Mouse (Mus musculus) lung, postnatal 0 days (tissue): Measurements from ENCODE around the gene Cadm4.

Experiments used
- CTCF ChIP-seq: IDR thresholded peaks from 2 replicates; pipeline ENCODE4 v1.5.1; 2016; ENCODE audit warnings: antibody characterized with exemption, mild to moderate bottlenecking
- EP300 ChIP-seq: IDR thresholded peaks from 2 replicates; pipeline ENCODE4 v1.6.1; 2016; ENCODE audit warnings: antibody characterized with exemption, mild to moderate bottlenecking, control low read depth

DNA sequence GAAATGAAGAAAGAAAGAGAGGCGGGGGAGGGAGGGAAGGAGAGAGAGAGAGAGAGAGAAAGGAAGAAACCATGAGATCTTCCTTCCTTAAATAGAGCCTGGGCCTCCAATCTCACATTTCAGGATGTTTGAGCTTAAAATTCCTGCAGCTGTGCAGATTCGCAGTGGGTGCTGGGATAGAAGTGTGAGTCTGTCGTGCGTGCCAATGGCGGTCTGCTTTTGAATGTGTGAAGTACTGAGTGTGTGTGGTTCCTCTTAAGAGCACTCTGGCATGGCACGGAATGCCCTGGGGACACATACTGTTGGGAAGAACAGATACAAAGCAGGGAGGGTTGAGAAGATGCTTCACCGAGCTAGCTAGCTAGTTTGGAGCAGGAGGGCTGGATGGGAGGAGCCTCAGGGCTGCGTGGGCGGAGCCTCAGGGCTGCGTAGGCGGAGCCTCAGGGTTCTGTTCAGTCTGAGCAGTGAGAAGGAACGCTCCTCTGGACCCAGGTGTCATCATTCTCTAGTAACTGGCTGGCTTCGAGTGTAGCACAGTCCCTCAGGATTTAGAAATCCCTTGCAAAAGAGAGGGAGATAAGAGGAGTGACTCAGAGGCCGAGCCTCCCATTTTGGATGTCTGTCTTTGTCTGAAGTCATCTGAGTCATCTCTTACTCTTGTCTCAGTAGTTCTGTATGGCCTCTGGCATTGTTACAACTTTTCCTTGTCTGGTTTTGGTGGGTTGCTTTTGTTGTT lies 32.9 kb upstream of the Cadm4 start:
- no peak for TF ChIP-seq CTCF
- no peak for TF ChIP-seq EP300
